Mouse (Mus musculus) embryonic facial prominence, embryonic 14.5 days (tissue): Measurements from ENCODE around the gene Ncaph2. TPM values are rescaled to one million over a fixed set of nuclear protein-coding genes. Genes with fewer than 3 reads are reported as not detected.

Experiments
- ATAC-seq: fragments of 200-750 bp; cut with Nextera tagmentation; 2 replicates; pipeline ENCODE4 v1.8.0; 2017; ENCODE audit warnings: low read depth, moderate number of reproducible peaks, moderate TSS enrichment
- DNase-seq: peaks from one replicate; pipeline ENCODE4 v3.0.0-alpha.2; 2015; ENCODE audit warnings: low spot score
- H3K27ac ChIP-seq: fragments of 300-500 bp; sonication (generic); replicated peaks from 2 replicates; pipeline ENCODE4 v1.5.1; 2014; ENCODE audit warnings: low read depth, mild to moderate bottlenecking, low read length, moderate library complexity
- H3K27me3 ChIP-seq: fragments of 300-500 bp; sonication (generic); replicated peaks from 2 replicates; pipeline ENCODE4 v1.6.1; 2014; ENCODE audit warnings: low read length; ENCODE audit not compliant: control insufficient read depth, insufficient read depth
- H3K36me3 ChIP-seq: fragments of 300-500 bp; sonication (generic); 2 replicates; pipeline ENCODE4 v1.6.1; 2014; ENCODE audit warnings: low read length, mixed read lengths; ENCODE audit not compliant: control insufficient read depth, insufficient read depth
- H3K4me1 ChIP-seq: fragments of 300-500 bp; sonication (generic); 2 replicates; pipeline ENCODE4 v1.6.1; 2014; ENCODE audit warnings: antibody characterized with exemption, low read length; ENCODE audit not compliant: control insufficient read depth, insufficient read depth
- H3K4me2 ChIP-seq: fragments of 300-500 bp; sonication (generic); 2 replicates; pipeline ENCODE4 v1.6.1; 2014; ENCODE audit warnings: low read depth, mild to moderate bottlenecking, low read length, moderate library complexity, mixed read lengths
- H3K4me3 ChIP-seq: fragments of 300-500 bp; sonication (generic); 2 replicates; pipeline ENCODE4 v1.5.1; 2014; ENCODE audit warnings: low read depth, mild to moderate bottlenecking, low read length
- H3K9ac ChIP-seq: fragments of 300-500 bp; sonication (generic); 2 replicates; pipeline ENCODE4 v1.6.1; 2014; ENCODE audit warnings: low read depth, mild to moderate bottlenecking, low read length, moderate library complexity, mixed read lengths
- H3K9me3 ChIP-seq: fragments of 300-500 bp; sonication (generic); 2 replicates; pipeline ENCODE4 v1.6.1; 2016; ENCODE audit warnings: low read length; ENCODE audit not compliant: control insufficient read depth
- WGBS: fragments of 180-500 bp; shearing (Covaris S2); extraction: QIAGEN DNeasy Blood & Tissue Kit; methylation state at CpG from one replicate; pipeline ENCODE4 v1.1.7; 2014; 5-methylcytosine and 5-hydroxymethylcytosine counted together
- polyA plus RNA-seq: library from polyadenylated mRNA; unstranded; fragments of >200 nt; fragmentation: Nextera tagmentation; extraction: Ambion mirVana; gene quantifications from 2 replicates; pipeline ENCODE4 v1.2.1, GENCODE M21; 2014

The Ncaph2 gene
- polyA plus RNA-seq, 1 experiment from 2014 or later = 139 TPM

DNA sequence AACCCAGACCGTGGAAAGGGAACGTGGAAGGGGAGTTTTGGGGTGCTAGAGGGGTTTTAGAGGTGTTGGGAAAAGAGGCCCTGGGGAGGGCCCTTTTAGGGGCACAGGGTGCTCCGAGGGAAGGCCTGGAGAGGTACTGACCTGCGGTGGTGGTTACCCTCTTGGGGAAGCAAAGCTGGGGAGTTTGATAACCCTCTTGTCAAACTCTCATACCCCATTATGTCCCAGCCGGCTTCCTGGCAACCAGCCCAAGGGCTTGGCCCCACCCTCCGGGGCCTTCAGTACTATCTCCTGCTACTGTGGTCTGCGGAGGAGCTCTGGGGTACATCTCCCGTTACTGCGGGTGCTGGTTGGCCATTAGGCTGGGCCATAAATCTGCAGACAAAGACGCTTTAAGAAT is 23.9 kb downstream of the Ncaph2 start:
- H3K9ac ChIP-seq = no peak overlapping the region
- WGBS = 15% methylated on average over 10 of the region's 10 CpGs
- peaks cover 13% of the 10 kb centered on the region; the same call in 1 of the 2 replicates for H3K4me1 ChIP-seq
- peak overlapping the region; percentile 71 for H3K4me2 ChIP-seq
- no peaks in the 10 kb centered on the region for H3K36me3 ChIP-seq
- no peak for DNase-seq
- peak overlapping the region; percentile 39 for H3K4me3 ChIP-seq
- H3K27ac ChIP-seq = no peak overlapping the region
- H3K9me3 ChIP-seq = no peaks in the 10 kb centered on the region
- no peak for ATAC-seq
- peaks cover 59% of the 10 kb centered on the region for H3K27me3 ChIP-seq

DNA sequence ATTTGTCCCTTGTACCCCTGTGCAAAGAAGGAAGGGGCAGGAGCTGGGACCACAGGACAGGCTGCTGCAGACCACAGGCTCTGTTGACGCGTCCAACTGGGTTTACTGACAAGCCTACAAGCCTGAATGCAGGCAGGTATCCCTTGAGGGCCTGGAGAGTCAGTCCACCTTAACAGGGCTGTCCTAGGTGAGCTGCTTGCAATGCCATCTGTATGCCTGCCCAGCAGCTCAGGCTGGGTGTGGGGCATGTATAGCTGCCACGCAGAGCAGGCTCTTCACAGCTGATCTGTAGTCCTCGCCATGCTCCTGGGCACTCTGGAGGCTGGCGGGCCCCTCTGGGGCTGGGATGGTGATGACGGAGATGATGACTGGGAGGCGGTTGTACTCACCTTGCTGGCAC is 29.1 kb downstream of the Ncaph2 start, which contains the start of gene Klhdc7b:
TSS of gene Klhdc7b (plus strand) at position 301 of the 400 bp plus-strand sequence.
- no peak within 1 kb of the TSS for H3K4me3 ChIP-seq
- H3K9ac ChIP-seq = no peak within 1 kb of the TSS

DNA sequence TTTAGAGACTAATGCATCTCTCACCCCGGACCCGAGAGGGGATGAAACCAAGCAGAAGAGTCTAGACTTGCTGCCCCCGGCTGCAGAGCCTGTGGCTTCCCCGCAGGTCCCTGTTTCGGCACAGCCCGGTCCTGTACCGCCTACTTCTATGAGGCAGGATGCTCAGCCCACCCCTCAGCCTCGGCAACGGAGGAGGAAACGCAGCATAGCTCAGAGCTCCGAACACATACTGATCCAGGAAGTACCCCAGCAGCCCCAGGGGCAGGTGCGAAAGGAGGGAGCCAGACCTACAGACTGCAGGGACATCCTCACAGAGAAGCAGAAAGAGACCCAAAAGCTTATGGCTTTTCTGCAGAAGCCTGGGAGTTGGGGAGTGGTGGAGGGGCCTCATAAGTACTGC is 31.6 kb downstream of the Ncaph2 start:
- Histone ChIP-seq H3K4me1 (no peaks in the 10 kb centered on the region), H3K4me3 (no peak overlapping the region), H3K4me2 (no peak overlapping the region), H3K9me3 (no peaks in the 10 kb centered on the region), H3K27ac (no peak overlapping the region), H3K9ac (no peak overlapping the region), H3K27me3 (no peaks in the 10 kb centered on the region), H3K36me3 (no peaks in the 10 kb centered on the region)
- no peak for DNase-seq
- no peak for ATAC-seq
- WGBS = 39% methylated on average over 12 of the region's 12 CpGs

More for the DNA sequence above, 29.1 kb downstream of the Ncaph2 start, which contains the start of gene Klhdc7b:
- WGBS = 77% methylated on average over 7 of the region's 7 CpGs
- Histone ChIP-seq H3K4me2 (no peak within 1 kb of the TSS), H3K36me3 (no peaks in the 10 kb centered on the region), H3K9me3 (no peaks in the 10 kb centered on the region), H3K4me1 (no peaks in the 10 kb centered on the region), H3K27me3 (peaks cover 16% of the 10 kb centered on the region), H3K27ac (no peak within 1 kb of the TSS)
- no peak for ATAC-seq
- no peak for DNase-seq

DNA sequence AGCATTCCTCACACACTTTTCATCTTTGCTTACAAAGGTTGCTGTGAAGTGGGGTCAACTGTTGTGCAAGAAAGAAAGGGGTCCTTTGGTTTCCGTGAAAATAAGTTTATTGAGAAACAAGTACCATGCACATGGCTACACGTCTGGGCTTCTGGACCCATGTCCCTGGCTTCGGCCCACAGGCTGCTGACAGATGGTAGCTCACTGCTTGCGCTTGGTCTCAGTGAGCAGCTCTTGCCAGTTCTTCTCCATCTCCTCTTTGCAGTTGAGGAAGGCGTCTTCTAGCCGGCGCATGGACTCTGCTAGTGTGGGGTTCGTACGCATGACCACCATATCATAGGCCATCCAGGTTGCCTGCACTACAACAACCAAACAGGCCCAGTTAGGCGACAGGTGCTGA is 34.6 kb downstream of the Ncaph2 start:
- no peaks in the 10 kb centered on the region for H3K27me3 ChIP-seq
- no peak overlapping the region for H3K4me3 ChIP-seq
- no peak overlapping the region for H3K27ac ChIP-seq
- H3K9me3 ChIP-seq = no peaks in the 10 kb centered on the region
- ATAC-seq (no peak), DNase-seq (no peak)
- H3K4me1 ChIP-seq = no peaks in the 10 kb centered on the region
- no peak overlapping the region for H3K9ac ChIP-seq
- no peak overlapping the region for H3K4me2 ChIP-seq
- no peaks in the 10 kb centered on the region for H3K36me3 ChIP-seq
- WGBS = 90% methylated on average over 10 of the region's 10 CpGs

DNA sequence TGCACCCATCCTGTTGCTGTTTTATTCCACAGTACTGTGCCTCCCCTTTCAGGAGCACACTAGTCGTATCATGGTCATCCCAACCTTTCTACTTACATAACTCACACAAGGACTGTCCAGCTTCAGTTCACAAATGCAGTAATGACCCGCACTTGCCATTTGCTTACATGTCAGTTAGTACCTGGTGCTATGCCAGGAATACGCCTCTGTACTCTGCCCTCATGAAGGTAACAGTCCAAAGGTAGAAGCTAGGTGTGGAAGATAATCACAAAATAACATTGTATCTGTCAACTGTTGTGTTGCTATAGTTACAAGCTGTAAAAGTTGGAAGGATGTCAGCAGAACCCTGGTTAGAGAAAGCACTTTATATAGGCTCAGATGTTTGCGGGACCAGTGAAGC is 41.4 kb downstream of the Ncaph2 start:
- H3K4me3 ChIP-seq = no peak overlapping the region
- H3K4me1 ChIP-seq = no peaks in the 10 kb centered on the region
- no peak overlapping the region for H3K27ac ChIP-seq
- no peak overlapping the region for H3K9ac ChIP-seq
- WGBS = 89% methylated on average over 4 of the region's 4 CpGs
- DNase-seq = no peak
- H3K9me3 ChIP-seq = no peaks in the 10 kb centered on the region
- no peak overlapping the region for H3K4me2 ChIP-seq
- no peaks in the 10 kb centered on the region for H3K36me3 ChIP-seq
- ATAC-seq = no peak
- H3K27me3 ChIP-seq = no peaks in the 10 kb centered on the region

DNA sequence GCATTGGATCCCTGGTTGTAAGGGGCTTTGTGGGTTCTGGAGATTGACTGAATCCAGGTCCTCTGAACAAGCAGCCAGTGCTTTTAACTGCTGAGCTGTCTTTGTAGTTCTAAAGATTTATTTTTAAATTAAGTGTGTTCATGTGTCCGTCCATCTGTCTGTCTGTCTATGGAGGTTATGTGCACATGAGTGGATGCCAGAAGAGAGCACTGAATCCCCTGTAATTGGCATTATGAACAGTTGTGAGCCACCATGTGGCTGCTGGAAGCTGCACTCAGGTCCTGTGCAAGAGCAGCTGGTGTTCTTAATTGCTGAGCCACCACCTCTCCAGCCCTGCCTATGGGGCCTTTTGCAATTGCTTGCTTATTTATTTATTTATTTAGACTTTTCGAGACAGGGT is 42.6 kb downstream of the Ncaph2 start:
- Histone ChIP-seq H3K27ac (no peak overlapping the region), H3K27me3 (no peaks in the 10 kb centered on the region), H3K4me3 (no peak overlapping the region), H3K9me3 (no peaks in the 10 kb centered on the region), H3K4me1 (no peaks in the 10 kb centered on the region), H3K9ac (no peak overlapping the region), H3K36me3 (no peaks in the 10 kb centered on the region), H3K4me2 (no peak overlapping the region)
- 70% methylated on average over 2 of the region's 2 CpGs for WGBS
- DNase-seq = peak; percentile 6
- ATAC-seq = no peak

DNA sequence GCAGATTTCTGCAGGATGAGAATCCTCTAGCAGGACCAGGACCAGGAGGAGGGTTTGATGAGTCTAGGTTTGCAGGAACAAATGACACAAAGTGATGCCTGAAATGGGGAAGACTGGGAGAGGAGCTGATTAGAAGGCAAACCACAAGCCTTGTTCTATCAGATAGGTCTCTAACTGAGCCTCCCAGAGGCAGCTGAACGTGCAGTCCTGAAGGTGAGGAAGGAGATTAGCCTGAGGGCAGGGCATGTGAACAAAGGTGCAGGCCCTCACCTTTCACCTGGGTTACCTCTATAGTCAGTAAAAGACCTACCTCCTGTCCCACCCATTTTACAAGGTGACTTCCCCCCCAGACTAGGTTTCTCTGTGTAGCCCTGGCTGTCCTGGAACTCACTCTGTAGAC is 44.2 kb downstream of the Ncaph2 start:
- WGBS = 50% methylated on average over 1 of the region's 1 CpGs
- DNase-seq (no peak), ATAC-seq (no peak)
- H3K4me3 ChIP-seq = no peak overlapping the region
- no peak overlapping the region for H3K4me2 ChIP-seq
- H3K27ac ChIP-seq = no peak overlapping the region
- no peaks in the 10 kb centered on the region for H3K36me3 ChIP-seq
- H3K9me3 ChIP-seq = no peaks in the 10 kb centered on the region
- H3K4me1 ChIP-seq = no peaks in the 10 kb centered on the region
- no peaks in the 10 kb centered on the region for H3K27me3 ChIP-seq
- H3K9ac ChIP-seq = no peak overlapping the region

DNA sequence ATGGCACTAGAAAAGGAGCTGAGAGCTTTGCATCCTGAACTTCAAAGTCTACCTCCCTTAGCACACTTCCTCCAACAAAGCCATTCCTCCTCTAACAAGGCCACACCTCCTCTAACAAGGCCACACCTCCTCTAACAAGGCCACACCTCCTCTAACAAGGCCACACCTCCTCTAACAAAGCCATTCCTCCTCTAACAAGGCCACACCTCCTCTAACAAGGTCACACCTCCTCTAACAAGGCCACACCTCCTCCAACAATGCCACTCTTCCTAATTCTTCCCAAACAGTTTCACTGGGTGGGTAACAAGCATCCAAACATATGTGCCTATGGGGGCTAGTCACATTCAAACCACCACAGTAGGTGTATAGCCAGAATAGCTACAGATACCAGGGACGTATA is 47.0 kb downstream of the Ncaph2 start:
- no peaks in the 10 kb centered on the region for H3K27me3 ChIP-seq
- DNase-seq (no peak), ATAC-seq (no peak)
- no peak overlapping the region for H3K4me2 ChIP-seq
- WGBS = 92% methylated on average over 1 of the region's 1 CpGs
- no peak overlapping the region for H3K4me3 ChIP-seq
- no peak overlapping the region for H3K27ac ChIP-seq
- no peaks in the 10 kb centered on the region for H3K4me1 ChIP-seq
- H3K9me3 ChIP-seq = 0 out of 2 replicates have a peak, but pooled peaks cover 5% of the 10 kb centered on the region
- no peak overlapping the region for H3K9ac ChIP-seq
- no peaks in the 10 kb centered on the region for H3K36me3 ChIP-seq

DNA sequence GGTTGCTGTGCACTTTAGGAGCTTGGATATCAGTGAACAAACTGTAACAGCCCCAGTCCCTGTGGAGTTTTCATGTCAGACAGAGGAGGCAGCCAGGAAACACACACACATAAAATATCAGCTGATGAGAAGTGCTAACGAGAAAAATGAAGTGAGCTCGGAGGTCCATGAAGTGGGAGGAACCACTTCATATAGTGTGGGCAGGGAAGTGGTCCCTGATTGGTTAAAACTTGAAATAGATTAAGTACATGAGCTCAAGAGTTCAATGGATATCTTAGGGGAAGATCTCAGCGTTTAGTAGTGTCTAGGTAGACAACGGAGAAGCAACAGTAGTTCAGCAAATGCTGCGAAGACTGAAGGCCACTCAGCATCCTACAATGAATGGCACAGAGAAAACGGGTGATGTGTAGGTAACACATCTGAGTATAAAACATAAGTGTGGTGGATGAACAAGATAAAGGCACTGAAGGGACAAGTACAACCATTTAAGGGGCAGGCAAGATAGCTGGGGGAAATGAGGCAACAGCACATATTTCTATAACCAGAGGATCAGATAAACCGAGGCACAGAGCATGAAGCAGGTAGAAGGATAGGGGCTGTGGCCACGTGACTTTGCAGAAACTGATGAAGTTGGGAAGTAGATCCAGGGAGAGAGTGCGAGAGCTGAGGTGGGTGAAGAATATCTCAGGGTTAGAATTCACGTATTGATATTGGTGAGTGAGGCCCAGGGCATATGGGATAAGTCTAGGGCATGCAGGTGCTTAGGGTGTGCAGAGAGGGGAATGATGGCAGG is 49.5 kb downstream of the Ncaph2 start:
- no peak for ATAC-seq
- WGBS = 79% methylated on average over 10 of the region's 10 CpGs
- H3K27me3 ChIP-seq = no peaks in the 10 kb centered on the region

More for the DNA sequence above, 49.5 kb downstream of the Ncaph2 start:
- Histone ChIP-seq H3K4me2 (no peak overlapping the region), H3K36me3 (no peaks in the 10 kb centered on the region), H3K4me1 (no peaks in the 10 kb centered on the region), H3K9ac (no peak overlapping the region), H3K4me3 (no peak overlapping the region), H3K9me3 (peaks cover 10% of the 10 kb centered on the region; the same call in 1 of the 2 replicates), H3K27ac (no peak overlapping the region)
- DNase-seq = no peak
